Mouse (Mus musculus): ENCODE measurements around the gene Nfxl1. TPM values are rescaled to one million over a fixed set of nuclear protein-coding genes. Genes with fewer than 3 reads are reported as not detected.

Nfxl1 gene
- polyA plus RNA-seq (2014; fragmentation: Illumina TruSeq; extraction: RNeasy Lipid Tissue Mini Kit (QIAGEN cat#74804)), result 56.3 TPM

DNA sequence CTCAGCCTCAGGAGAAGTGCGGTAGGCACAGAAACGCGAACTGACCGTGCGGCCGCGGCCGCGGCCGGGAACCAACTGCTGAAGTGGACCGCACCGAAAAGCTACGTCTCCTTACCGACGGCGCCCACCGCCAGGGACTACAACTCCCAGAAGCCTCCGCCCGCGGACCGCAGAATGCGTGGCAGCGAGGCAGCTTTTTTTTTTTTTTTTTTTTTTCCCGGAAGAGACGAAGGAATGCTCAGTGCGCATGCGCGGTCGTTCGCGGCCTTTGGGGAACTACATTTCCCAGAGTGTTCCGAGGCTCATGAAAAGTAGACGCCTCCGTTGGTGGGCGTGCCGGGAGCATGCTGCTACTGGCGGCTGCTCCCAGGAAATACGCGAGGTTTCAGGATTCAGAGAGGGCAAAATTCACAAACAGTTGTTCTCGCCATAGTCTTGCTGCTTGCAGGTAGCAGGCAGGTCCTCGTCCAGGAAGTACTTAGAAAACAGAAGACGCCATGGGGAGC lies at the start of gene Nfxl1:
Gene Nfxl1 (minus strand): TSS at position 141 of the 506 bp plus-strand sequence.

GRCm38 (mm10) chr5:72587192-72587681 lies 27.8 kb upstream of the Nfxl1 start, which contains the start of gene Gm5868:
Gene Gm5868 (minus strand): TSS chr5:72587551.

GRCm38 (mm10) chr5:72580970-72581332 lies 21.5 kb upstream of the Nfxl1 start, which contains the start of gene Zar1:
Gene Zar1 (minus strand): TSS chr5:72581254.

GRCm38 (mm10) chr5:72503531-72504523 lies 55.7 kb downstream of the Nfxl1 start, which contains the start of gene Corin:
Gene Corin (minus strand): TSS chr5:72504473.

Other genes starting within 250 kb of the Nfxl1 start
- gene Corin, start 55.2 kb downstream of the Nfxl1 start, polyA plus RNA-seq (2014; fragmentation: Illumina TruSeq; extraction: RNeasy Lipid Tissue Mini Kit (QIAGEN cat#74804)), result 2.7 TPM
- 3.2 TPM for gene Zar1, start 21.6 kb upstream of the Nfxl1 start, polyA plus RNA-seq (2014; fragmentation: Illumina TruSeq; extraction: RNeasy Lipid Tissue Mini Kit (QIAGEN cat#74804))
- gene Gm5868, start 27.9 kb upstream of the Nfxl1 start, polyA plus RNA-seq (2014; fragmentation: Illumina TruSeq; extraction: RNeasy Lipid Tissue Mini Kit (QIAGEN cat#74804)), result 3.7 TPM
- 2.6 TPM for gene Cnga1, start 84.6 kb upstream of the Nfxl1 start, polyA plus RNA-seq (2014; fragmentation: Illumina TruSeq; extraction: RNeasy Lipid Tissue Mini Kit (QIAGEN cat#74804))
- 24.7 TPM for gene Nipal1, start 88.1 kb upstream of the Nfxl1 start, polyA plus RNA-seq (2014; fragmentation: Illumina TruSeq; extraction: RNeasy Lipid Tissue Mini Kit (QIAGEN cat#74804))
- gene Txk, start 193.1 kb upstream of the Nfxl1 start, polyA plus RNA-seq (2014; fragmentation: Illumina TruSeq; extraction: RNeasy Lipid Tissue Mini Kit (QIAGEN cat#74804)), result 1.3 TPM